Mouse (Mus musculus) thymus, adult 2 months (tissue): ENCODE measurements around the gene Ints11. TPM values are rescaled to one million over a fixed set of nuclear protein-coding genes. Genes with fewer than 3 reads are reported as not detected.

Source experiments
- DNase-seq: peaks from one replicate; pipeline ENCODE4 v3.0.0; 2021
- H3K27ac ChIP-seq: fragments of 200-500 bp; 2 replicates; pipeline ENCODE4 v1.5.1; 2012; ENCODE audit warnings: low read length, control low read depth; ENCODE audit not compliant: control insufficient read depth, insufficient read depth
- H3K27me3 ChIP-seq: fragments of 200-500 bp; 2 replicates; pipeline ENCODE4 v1.6.1; 2012; ENCODE audit warnings: mild to moderate bottlenecking, low read length, moderate library complexity, mixed read lengths; ENCODE audit not compliant: control insufficient read depth, insufficient read depth
- H3K36me3 ChIP-seq: fragments of 200-500 bp; 2 replicates; pipeline ENCODE4 v1.6.1; 2012; ENCODE audit warnings: mild to moderate bottlenecking, low read length, moderate library complexity; ENCODE audit not compliant: control insufficient read depth, insufficient read depth
- H3K4me1 ChIP-seq: fragments of 200-500 bp; replicated peaks from 2 replicates; pipeline ENCODE4 v1.6.1; 2012; ENCODE audit warnings: low read length; ENCODE audit not compliant: control insufficient read depth, insufficient read depth
- H3K4me3 ChIP-seq: fragments of 200-500 bp; 2 replicates; pipeline ENCODE4 v1.5.1; 2012; ENCODE audit warnings: mild to moderate bottlenecking, low read length, control low read depth, moderate library complexity; ENCODE audit not compliant: control insufficient read depth, insufficient read depth
- CTCF ChIP-seq: fragments of 200-500 bp; IDR thresholded peaks from 2 replicates; pipeline ENCODE4 v1.5.1; 2012; ENCODE audit warnings: mild to moderate bottlenecking, control low read depth, low read length, moderate library complexity, borderline replicate concordance; ENCODE audit not compliant: control insufficient read depth, poor library complexity, insufficient read depth; ENCODE audit errors: extremely low read depth
- POLR2A ChIP-seq: fragments of 200-500 bp; IDR thresholded peaks from 2 replicates; pipeline ENCODE4 v1.6.1; 2012; ENCODE audit warnings: mild to moderate bottlenecking, low read length, control low read depth, moderate library complexity; ENCODE audit not compliant: control insufficient read depth, poor library complexity, insufficient read depth; ENCODE audit errors: extremely low read depth
- WGBS: fragments of 180-500 bp; shearing (Covaris S2); methylation state at CpG from one replicate; pipeline ENCODE4 v1.1.7; 2018; 5-methylcytosine and 5-hydroxymethylcytosine counted together
- polyA plus RNA-seq: library from polyadenylated mRNA; depleted of rRNA; stranded (reverse); fragments of >200 nt; gene quantifications from 2 replicates; pipeline ENCODE4 v1.2.3, GENCODE M21; 2012

Gene Ints11
- polyA plus RNA-seq, 1 experiment, result 107 TPM

DNA sequence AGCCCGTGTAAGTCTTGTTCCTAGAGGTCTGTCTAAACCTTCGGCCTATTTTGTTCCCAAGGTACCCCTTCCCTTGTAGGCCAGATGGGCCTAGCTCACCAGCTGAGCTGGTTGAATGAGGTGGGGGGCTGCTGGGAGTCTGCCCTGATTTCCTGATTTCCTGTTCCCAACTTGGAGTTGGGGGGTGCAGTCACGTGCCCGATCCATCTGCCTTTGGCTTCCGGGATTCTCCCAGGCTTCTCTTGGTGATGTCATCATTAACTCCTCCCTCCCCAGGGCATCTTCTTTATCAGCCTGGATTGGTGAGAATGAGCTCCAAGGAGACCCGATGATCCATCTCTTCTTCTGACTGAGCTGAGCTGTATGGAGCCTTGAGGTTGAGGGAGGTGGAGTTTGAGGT, 25.9 kb downstream of the Ints11 start:
- Histone ChIP-seq H3K27ac (no peak overlapping the region), H3K27me3 (no peaks in the 10 kb centered on the region), H3K36me3 (peaks cover 16% of the 10 kb centered on the region), H3K4me1 (peaks cover 32% of the 10 kb centered on the region), H3K4me3 (no peak overlapping the region)
- 91% methylated on average over 6 of the region's 6 CpGs for WGBS
- TF ChIP-seq POLR2A, result no peak
- no peak for TF ChIP-seq CTCF
- DNase-seq, result no peak

GRCm38 (mm10) chr4:155895826-155896225, 26.5 kb downstream of the Ints11 start:
- peaks cover 21% of the 10 kb centered on the region for H3K36me3 ChIP-seq
- no peaks in the 10 kb centered on the region for H3K27me3 ChIP-seq
- no peak overlapping the region for H3K27ac ChIP-seq
- no peak overlapping the region for H3K4me3 ChIP-seq
- H3K4me1 ChIP-seq, result peaks cover 28% of the 10 kb centered on the region
- WGBS, result 92% methylated on average over 4 of the region's 4 CpGs
- no peak for TF ChIP-seq POLR2A
- no peak for TF ChIP-seq CTCF
- DNase-seq, result no peak

DNA sequence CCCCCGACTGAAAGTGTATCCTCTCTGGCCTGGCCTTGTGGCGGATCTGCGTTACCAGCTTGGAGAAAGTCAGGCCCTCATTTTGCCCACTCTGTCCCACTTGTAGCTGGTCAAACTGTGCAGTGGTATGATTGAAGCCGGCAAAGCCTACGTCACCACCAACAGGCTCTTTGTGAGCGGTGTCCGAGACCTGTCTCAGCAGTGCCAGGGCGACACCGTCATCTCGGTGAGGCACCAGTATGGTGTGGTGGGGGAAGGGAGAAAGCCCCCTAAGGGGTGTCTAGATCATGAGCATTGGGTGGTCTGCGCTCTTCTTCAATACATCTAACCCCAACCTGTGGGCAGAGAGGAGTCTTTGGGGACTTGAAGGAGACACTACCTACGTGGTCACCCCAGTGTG, 27.1 kb downstream of the Ints11 start:
- no peak for TF ChIP-seq CTCF
- no peak for TF ChIP-seq POLR2A
- H3K27me3 ChIP-seq, result no peaks in the 10 kb centered on the region
- H3K27ac ChIP-seq, result no peak overlapping the region
- H3K4me3 ChIP-seq, result no peak overlapping the region
- peaks cover 24% of the 10 kb centered on the region for H3K4me1 ChIP-seq
- 99% methylated on average over 12 of the region's 12 CpGs for WGBS
- peaks cover 26% of the 10 kb centered on the region for H3K36me3 ChIP-seq
- DNase-seq, result no peak

DNA sequence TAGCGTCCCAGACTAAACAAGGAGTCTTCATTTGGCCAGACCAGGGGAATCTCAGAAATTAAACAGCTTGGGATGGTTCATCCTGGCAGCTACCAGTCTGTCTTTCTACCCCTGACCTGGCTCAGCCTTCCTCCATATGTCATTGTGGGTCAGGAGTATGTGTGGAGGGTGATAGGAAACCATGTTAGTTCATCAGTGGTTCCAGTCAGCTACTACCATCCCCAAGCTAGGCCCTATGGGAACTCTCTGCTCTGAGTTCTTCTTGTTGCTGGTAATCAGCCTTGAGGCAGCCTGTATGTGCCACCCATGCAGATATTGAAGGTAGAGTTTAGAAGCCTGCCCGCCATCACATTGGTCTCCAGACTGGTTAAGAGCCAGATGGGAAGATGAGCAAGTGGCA, 29.0 kb downstream of the Ints11 start:
- no peaks in the 10 kb centered on the region for H3K27me3 ChIP-seq
- H3K4me3 ChIP-seq, result no peak overlapping the region
- H3K4me1 ChIP-seq, result peaks cover 16% of the 10 kb centered on the region
- peaks cover 34% of the 10 kb centered on the region for H3K36me3 ChIP-seq
- DNase-seq, result no peak
- no peak overlapping the region for H3K27ac ChIP-seq
- 100% methylated on average over 2 of the region's 2 CpGs for WGBS
- TF ChIP-seq POLR2A, result no peak
- no peak for TF ChIP-seq CTCF

DNA sequence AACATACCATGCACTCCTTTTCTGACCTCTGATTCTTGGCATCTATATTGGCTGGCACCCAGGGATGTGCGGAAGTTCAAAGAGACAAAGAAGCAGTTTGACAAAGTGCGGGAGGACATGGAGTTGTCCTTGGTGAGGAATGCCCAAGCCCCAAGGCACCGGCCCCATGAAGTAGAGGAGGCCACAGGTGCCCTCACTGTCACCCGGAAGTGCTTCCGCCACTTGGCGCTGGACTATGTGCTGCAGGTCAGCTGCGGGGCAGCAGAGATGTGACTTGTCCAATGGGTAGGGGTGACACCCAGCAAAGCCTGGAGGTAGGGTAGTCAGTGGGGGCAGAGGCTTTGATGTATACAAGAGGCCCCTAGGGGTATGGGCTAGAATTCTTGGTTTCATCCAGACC, 30.0 kb downstream of the Ints11 start:
- no peak overlapping the region for H3K4me3 ChIP-seq
- peaks cover 6% of the 10 kb centered on the region for H3K4me1 ChIP-seq
- no peak for TF ChIP-seq POLR2A
- no peak for TF ChIP-seq CTCF
- peaks cover 34% of the 10 kb centered on the region for H3K36me3 ChIP-seq
- DNase-seq, result no peak
- 98% methylated on average over 7 of the region's 7 CpGs for WGBS
- no peak overlapping the region for H3K27ac ChIP-seq
- H3K27me3 ChIP-seq, result no peaks in the 10 kb centered on the region

GRCm38 (mm10) chr4:155901205-155901604, 31.9 kb downstream of the Ints11 start:
- WGBS, result 87% methylated on average over 3 of the region's 3 CpGs
- Histone ChIP-seq H3K4me1 (no peaks in the 10 kb centered on the region), H3K27me3 (no peaks in the 10 kb centered on the region), H3K4me3 (no peak overlapping the region), H3K36me3 (peaks cover 34% of the 10 kb centered on the region), H3K27ac (no peak overlapping the region)
- TF ChIP-seq CTCF, result no peak
- no peak for TF ChIP-seq POLR2A
- DNase-seq, result no peak

- Histone ChIP-seq H3K27ac (no peak overlapping the region), H3K4me3 (no peak overlapping the region), H3K27me3 (no peaks in the 10 kb centered on the region), H3K4me1 (no peaks in the 10 kb centered on the region), H3K36me3 (peaks cover 34% of the 10 kb centered on the region)
- TF ChIP-seq CTCF (no peak), POLR2A (no peak)
- WGBS, result 98% methylated on average over 13 of the region's 13 CpGs
- DNase-seq, result no peak
Observed at GRCm38 (mm10) chr4:155903246-155903645, 33.9 kb downstream of the Ints11 start.
